Mouse (Mus musculus): Measurements from ENCODE around the gene Ldb3.

DNA sequence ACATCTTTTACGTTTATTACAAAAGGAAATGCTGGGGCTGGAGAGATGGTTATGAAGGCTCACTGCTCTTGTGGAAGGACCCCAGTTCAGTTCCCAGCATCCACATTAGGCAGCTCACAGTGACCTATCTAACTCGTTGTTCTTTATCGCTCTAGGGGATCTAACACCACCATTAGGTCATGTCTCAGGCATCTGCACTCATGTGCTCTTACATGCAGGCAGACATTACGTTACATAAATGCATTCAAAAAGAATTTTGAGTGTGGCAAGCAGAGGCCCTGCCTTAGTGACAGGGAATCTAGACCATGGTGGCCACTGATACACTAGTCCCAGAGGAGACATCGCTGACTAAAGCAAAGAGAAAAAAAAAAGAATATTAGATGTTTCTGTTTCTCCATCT, 34.6 kb upstream of the Ldb3 start:
- no peak for TF ChIP-seq POLR2A (IDR thresholded peaks at IDR 0.05; ENCODE audit: borderline replicate concordance, extremely low read depth, insufficient read depth, insufficient read length, poor library complexity, severe bottlenecking)
- TF ChIP-seq CTCF (IDR thresholded peaks at IDR 0.05; ENCODE audit: borderline replicate concordance, extremely low read depth, insufficient read depth, insufficient read length): no peak

Data from brain, embryonic 14.5 days (tissue).